Mouse (Mus musculus): Measurements from ENCODE around the gene Sdk1. TPM values are rescaled to one million over a fixed set of nuclear protein-coding genes. Genes with fewer than 3 reads are reported as not detected.

Gene Sdk1
- 4.8 and 5.2 TPM in 2 replicates for polyA plus RNA-seq (2014; fragmentation: Nextera tagmentation; extraction: Ambion mirVana)

DNA sequence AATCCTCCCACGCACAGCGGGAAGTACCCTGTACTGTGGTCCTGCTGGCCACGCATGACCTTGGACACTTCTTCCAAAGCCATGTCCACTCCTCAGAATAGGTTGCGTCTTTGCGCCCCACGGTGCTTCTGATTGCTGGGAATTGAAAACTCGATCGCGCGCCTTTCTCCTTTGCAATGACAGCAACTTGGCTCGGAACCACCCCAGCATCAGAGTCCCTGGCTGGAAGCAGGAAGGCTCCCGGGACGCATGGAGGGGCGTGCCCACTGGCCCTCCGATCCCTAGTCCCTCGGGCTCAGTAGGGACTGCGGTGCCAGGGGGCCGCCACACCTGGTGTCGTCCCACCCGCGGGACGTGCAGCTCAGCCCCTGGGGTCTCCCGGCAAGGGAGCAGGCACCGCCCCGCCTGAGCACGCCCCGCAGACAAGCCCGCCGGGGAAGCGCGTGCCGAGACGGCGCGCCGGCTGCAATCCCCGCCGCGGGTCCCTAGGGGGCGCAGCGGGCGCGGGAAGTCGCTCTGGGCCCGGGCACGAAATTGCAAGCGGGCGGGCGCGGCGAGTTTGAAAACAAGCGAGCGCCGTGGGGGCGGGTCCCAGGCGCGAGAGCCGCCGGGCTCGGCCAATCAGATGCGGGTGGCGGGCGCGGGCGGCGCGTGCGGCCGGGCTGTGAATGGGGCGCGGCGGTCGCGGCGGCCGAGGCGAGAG is at the start of gene Sdk1:
Sdk1 (plus strand) TSS at position 650 of the 703 bp plus-strand sequence.
- peaks cover 29% of the 10 kb centered on the region for H3K27me3 ChIP-seq (replicated peaks; ENCODE audit: control insufficient read depth, insufficient read depth, low read length)

GRCm38 (mm10) chr5:141197278-141197677 is 44.0 kb upstream of the Sdk1 start:
- H3K27ac ChIP-seq (ENCODE audit: low read depth), result no peak overlapping the region
- ATAC-seq (replicated peaks; ENCODE audit: low FRiP score, low TSS enrichment, low read depth) (no peak; the same call in 1 of the 2 replicates), DNase-seq (ENCODE audit: low spot score) (peak; percentile 57)
- H3K4me3 ChIP-seq (ENCODE audit: low read depth, low read length), result no peak overlapping the region
- H3K9me3 ChIP-seq (ENCODE audit: control insufficient read depth, low read length), result no peaks in the 10 kb centered on the region
- H3K9ac ChIP-seq (ENCODE audit: low read length), result no peak overlapping the region
- no peaks in the 10 kb centered on the region for H3K27me3 ChIP-seq (replicated peaks; ENCODE audit: control insufficient read depth, insufficient read depth, low read length)
- H3K4me1 ChIP-seq (replicated peaks; ENCODE audit: control insufficient read depth, insufficient read depth, low read length), result peaks cover 4% of the 10 kb centered on the region; the same call in 1 of the 2 replicates
- H3K4me2 ChIP-seq (ENCODE audit: low read length), result peak overlapping the region; percentile 22
- WGBS, result 34% methylated on average over 4 of the region's 4 CpGs
- no peaks in the 10 kb centered on the region for H3K36me3 ChIP-seq (ENCODE audit: control insufficient read depth, insufficient read depth, low read length)

More for the DNA sequence above, at the start of gene Sdk1:
- peak within 1 kb of the TSS; percentile 73 for H3K9ac ChIP-seq (ENCODE audit: low read length)
- no peaks in the 10 kb centered on the region for H3K9me3 ChIP-seq (ENCODE audit: control insufficient read depth, low read length)
- H3K4me3 ChIP-seq (ENCODE audit: low read depth, low read length), result peak within 1 kb of the TSS; percentile 70
- H3K4me2 ChIP-seq (ENCODE audit: low read length), result peak within 1 kb of the TSS; percentile 88
- peaks cover 22% of the 10 kb centered on the region for H3K4me1 ChIP-seq (replicated peaks; ENCODE audit: control insufficient read depth, insufficient read depth, low read length)
- no peak within 1 kb of the TSS for H3K27ac ChIP-seq (ENCODE audit: low read depth)
- no peaks in the 10 kb centered on the region for H3K36me3 ChIP-seq (ENCODE audit: control insufficient read depth, insufficient read depth, low read length)
- WGBS, result under 1% methylated on average over 62 of the region's 77 CpGs
- DNase-seq (ENCODE audit: low spot score), result peak; percentile 97
- ATAC-seq (replicated peaks; ENCODE audit: low FRiP score, low TSS enrichment, low read depth), result peak; percentile 97

DNA sequence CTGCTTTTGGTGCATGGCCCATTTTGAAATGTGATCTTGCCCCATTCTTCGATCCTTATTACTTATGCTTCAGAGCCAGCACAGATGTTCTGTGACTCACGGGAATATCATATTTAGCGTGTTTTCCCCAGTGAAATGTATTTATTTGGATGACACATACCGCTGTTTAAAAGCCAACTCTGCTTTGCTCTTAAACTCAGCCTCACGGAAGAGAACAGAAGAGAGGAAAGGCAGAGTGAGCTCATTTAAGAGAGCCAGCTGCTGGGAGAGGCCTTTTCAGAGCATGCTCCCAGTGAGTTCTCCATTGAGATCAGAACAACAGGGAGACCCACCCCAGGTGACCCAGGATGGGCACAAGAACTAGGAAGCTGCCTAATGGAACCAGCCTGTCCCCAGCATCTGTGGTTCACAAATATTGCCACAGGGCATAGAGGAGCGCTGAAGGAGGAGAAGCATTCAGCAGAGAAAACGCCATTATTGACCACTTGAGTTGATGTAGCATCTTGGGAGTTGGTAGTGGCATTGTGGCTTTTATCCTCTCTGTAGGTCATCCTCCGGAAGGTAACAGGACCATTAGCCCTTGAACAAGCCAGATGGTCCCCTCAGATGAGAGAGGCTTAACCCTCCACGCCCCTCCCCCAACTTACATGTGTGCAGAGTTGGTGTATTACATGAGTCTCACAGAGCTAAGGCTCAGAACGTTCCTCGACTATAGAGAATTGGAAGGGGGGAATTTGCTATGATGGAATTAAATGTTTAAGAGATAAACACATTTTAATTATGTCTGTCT is 38.8 kb upstream of the Sdk1 start:
- H3K4me1 ChIP-seq (replicated peaks; ENCODE audit: control insufficient read depth, insufficient read depth, low read length), result no peaks in the 10 kb centered on the region; the same call in 1 of the 2 replicates
- H3K4me3 ChIP-seq (ENCODE audit: low read depth, low read length), result no peak overlapping the region
- H3K27ac ChIP-seq (ENCODE audit: low read depth), result peak overlapping the region; percentile 64; the same call in 1 of the 2 replicates
- no peaks in the 10 kb centered on the region for H3K36me3 ChIP-seq (ENCODE audit: control insufficient read depth, insufficient read depth, low read length)
- no peaks in the 10 kb centered on the region for H3K27me3 ChIP-seq (replicated peaks; ENCODE audit: control insufficient read depth, insufficient read depth, low read length)
- no peak overlapping the region for H3K4me2 ChIP-seq (ENCODE audit: low read length)
- 70% methylated on average over 11 of the region's 11 CpGs for WGBS
- no peak for DNase-seq (ENCODE audit: low spot score)
- no peak overlapping the region for H3K9ac ChIP-seq (ENCODE audit: low read length)
- ATAC-seq (replicated peaks; ENCODE audit: low FRiP score, low TSS enrichment, low read depth), result no peak
- no peaks in the 10 kb centered on the region for H3K9me3 ChIP-seq (ENCODE audit: control insufficient read depth, low read length)

GRCm38 (mm10) chr5:141207061-141207460 is 34.2 kb upstream of the Sdk1 start:
- DNase-seq (ENCODE audit: low spot score), result no peak
- Histone ChIP-seq H3K9me3 (ENCODE audit: control insufficient read depth, low read length) (no peaks in the 10 kb centered on the region), H3K4me3 (ENCODE audit: low read depth, low read length) (no peak overlapping the region), H3K36me3 (ENCODE audit: control insufficient read depth, insufficient read depth, low read length) (no peaks in the 10 kb centered on the region), H3K27ac (ENCODE audit: low read depth) (no peak overlapping the region), H3K27me3 (replicated peaks; ENCODE audit: control insufficient read depth, insufficient read depth, low read length) (no peaks in the 10 kb centered on the region), H3K4me2 (ENCODE audit: low read length) (no peak overlapping the region), H3K9ac (ENCODE audit: low read length) (no peak overlapping the region), H3K4me1 (replicated peaks; ENCODE audit: control insufficient read depth, insufficient read depth, low read length) (no peaks in the 10 kb centered on the region)
- no peak for ATAC-seq (replicated peaks; ENCODE audit: low FRiP score, low TSS enrichment, low read depth)
- WGBS, result 43% methylated on average over 5 of the region's 5 CpGs

GRCm38 (mm10) chr5:141225243-141225642 is 16.0 kb upstream of the Sdk1 start:
- Histone ChIP-seq H3K27me3 (replicated peaks; ENCODE audit: control insufficient read depth, insufficient read depth, low read length) (no peaks in the 10 kb centered on the region), H3K9ac (ENCODE audit: low read length) (no peak overlapping the region), H3K4me1 (replicated peaks; ENCODE audit: control insufficient read depth, insufficient read depth, low read length) (no peaks in the 10 kb centered on the region), H3K36me3 (ENCODE audit: control insufficient read depth, insufficient read depth, low read length) (no peaks in the 10 kb centered on the region), H3K9me3 (ENCODE audit: control insufficient read depth, low read length) (no peaks in the 10 kb centered on the region), H3K27ac (ENCODE audit: low read depth) (no peak overlapping the region), H3K4me3 (ENCODE audit: low read depth, low read length) (no peak overlapping the region), H3K4me2 (ENCODE audit: low read length) (no peak overlapping the region)
- DNase-seq (ENCODE audit: low spot score) (no peak), ATAC-seq (replicated peaks; ENCODE audit: low FRiP score, low TSS enrichment, low read depth) (no peak)
- WGBS, result 73% methylated on average over 3 of the region's 3 CpGs

- ATAC-seq (replicated peaks; ENCODE audit: low FRiP score, low TSS enrichment, low read depth), result no peak
- Histone ChIP-seq H3K4me3 (ENCODE audit: low read depth, low read length) (no peak overlapping the region), H3K4me2 (ENCODE audit: low read length) (no peak overlapping the region), H3K27me3 (replicated peaks; ENCODE audit: control insufficient read depth, insufficient read depth, low read length) (0 out of 2 replicates have a peak, but pooled peaks cover 5% of the 10 kb centered on the region), H3K4me1 (replicated peaks; ENCODE audit: control insufficient read depth, insufficient read depth, low read length) (no peaks in the 10 kb centered on the region), H3K27ac (ENCODE audit: low read depth) (no peak overlapping the region), H3K9ac (ENCODE audit: low read length) (no peak overlapping the region), H3K9me3 (ENCODE audit: control insufficient read depth, low read length) (no peaks in the 10 kb centered on the region), H3K36me3 (ENCODE audit: control insufficient read depth, insufficient read depth, low read length) (no peaks in the 10 kb centered on the region)
- WGBS, result 41% methylated on average over 4 of the region's 4 CpGs
- no peak for DNase-seq (ENCODE audit: low spot score)
Observed at GRCm38 (mm10) chr5:141234326-141234725, 7.0 kb upstream of the Sdk1 start.

DNA sequence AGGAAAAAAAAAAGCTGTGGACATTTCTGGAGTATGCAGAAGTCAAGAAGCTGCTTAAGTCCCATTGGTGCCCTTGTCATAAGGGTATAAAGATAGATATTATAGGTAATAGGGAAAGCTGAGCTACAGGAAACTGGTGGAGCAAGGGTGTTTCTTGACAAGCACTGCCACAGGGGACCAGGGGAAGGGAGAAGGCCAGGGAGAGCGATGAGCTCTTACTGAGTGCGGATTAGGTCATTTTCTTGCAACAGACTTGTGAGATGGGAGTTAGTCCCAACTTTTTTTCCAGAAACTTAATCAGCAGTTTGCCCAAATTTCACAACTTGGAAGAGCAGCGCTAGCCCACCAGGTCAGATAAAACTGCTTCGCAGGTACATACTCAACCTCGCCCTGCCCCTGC is 1.9 kb upstream of the Sdk1 start:
- ATAC-seq (replicated peaks; ENCODE audit: low FRiP score, low TSS enrichment, low read depth) (no peak), DNase-seq (ENCODE audit: low spot score) (no peak)
- Histone ChIP-seq H3K4me3 (ENCODE audit: low read depth, low read length) (no peak overlapping the region), H3K9ac (ENCODE audit: low read length) (no peak overlapping the region), H3K4me1 (replicated peaks; ENCODE audit: control insufficient read depth, insufficient read depth, low read length) (peaks cover 22% of the 10 kb centered on the region), H3K27me3 (replicated peaks; ENCODE audit: control insufficient read depth, insufficient read depth, low read length) (peaks cover 29% of the 10 kb centered on the region), H3K36me3 (ENCODE audit: control insufficient read depth, insufficient read depth, low read length) (no peaks in the 10 kb centered on the region), H3K4me2 (ENCODE audit: low read length) (no peak overlapping the region), H3K27ac (ENCODE audit: low read depth) (no peak overlapping the region), H3K9me3 (ENCODE audit: control insufficient read depth, low read length) (no peaks in the 10 kb centered on the region)
- WGBS, result 32% methylated on average over 5 of the region's 5 CpGs

GRCm38 (mm10) chr5:141240441-141240840 is 849 bp upstream of the Sdk1 start:
- no peak for ATAC-seq (replicated peaks; ENCODE audit: low FRiP score, low TSS enrichment, low read depth)
- Histone ChIP-seq H3K27me3 (replicated peaks; ENCODE audit: control insufficient read depth, insufficient read depth, low read length) (peaks cover 29% of the 10 kb centered on the region), H3K9me3 (ENCODE audit: control insufficient read depth, low read length) (no peaks in the 10 kb centered on the region), H3K4me1 (replicated peaks; ENCODE audit: control insufficient read depth, insufficient read depth, low read length) (peaks cover 22% of the 10 kb centered on the region), H3K27ac (ENCODE audit: low read depth) (no peak overlapping the region), H3K36me3 (ENCODE audit: control insufficient read depth, insufficient read depth, low read length) (no peaks in the 10 kb centered on the region), H3K4me2 (ENCODE audit: low read length) (peak overlapping the region; percentile 88), H3K9ac (ENCODE audit: low read length) (peak overlapping the region; percentile 46; the same call in 1 of the 2 replicates), H3K4me3 (ENCODE audit: low read depth, low read length) (peak overlapping the region; percentile 70)
- DNase-seq (ENCODE audit: low spot score), result no peak
- under 1% methylated on average over 10 of the region's 10 CpGs for WGBS

Data from intestine, embryonic 14.5 days (tissue).